Mouse (Mus musculus) adrenal gland, adult (tissue): ENCODE data around the gene Slc13a2.

Source experiments
- DNase-seq, 2 experiments: peaks; one replicate each; pipeline ENCODE4 v3.0.0; 2022 to 2023; ENCODE audit warnings: low spot score in 1 of 2; ENCODE audit not compliant: inconsistent age in 2 of 2

Slc13a2 gene

DNA sequence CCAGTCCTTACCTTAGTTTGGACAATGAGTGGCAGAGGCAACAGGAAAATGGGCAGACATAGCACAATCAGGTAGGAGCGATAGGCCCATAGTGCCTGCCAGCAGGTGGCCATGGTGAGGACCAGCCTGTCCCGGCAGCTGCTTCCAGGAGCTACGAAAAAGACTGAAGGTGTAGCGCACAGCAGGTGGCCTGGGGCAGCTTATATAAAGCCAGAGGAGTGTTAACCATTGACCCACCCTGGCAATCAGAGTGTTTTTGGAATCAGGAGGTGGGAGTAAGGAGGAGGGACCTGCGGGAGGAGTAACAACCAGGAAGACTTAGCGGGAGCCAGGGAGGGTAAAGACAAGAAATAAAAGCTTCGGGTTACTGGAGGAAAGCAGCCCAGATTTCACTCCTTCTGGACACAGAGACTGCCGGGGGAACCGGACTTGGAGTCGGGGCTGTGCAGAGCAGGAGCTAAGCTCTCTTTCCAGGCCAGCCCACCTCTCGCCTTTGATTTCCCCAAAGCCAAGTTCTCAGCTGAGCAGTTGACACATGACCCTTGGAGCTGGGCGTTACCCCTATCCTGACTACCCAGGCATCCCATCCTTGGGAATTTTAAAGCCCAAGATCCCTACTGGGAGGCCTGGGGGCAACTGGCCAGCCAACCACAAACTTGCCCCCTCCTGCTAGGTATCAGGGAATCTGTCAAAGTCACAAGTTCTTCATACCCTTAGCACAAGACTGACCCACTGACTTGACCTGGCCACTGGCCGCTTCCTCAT, at the start of gene Slc13a2:
Gene Slc13a2, minus strand, starts transcription at position 163 of the 765 bp plus-strand sequence.
- DNase-seq = no peak

DNA sequence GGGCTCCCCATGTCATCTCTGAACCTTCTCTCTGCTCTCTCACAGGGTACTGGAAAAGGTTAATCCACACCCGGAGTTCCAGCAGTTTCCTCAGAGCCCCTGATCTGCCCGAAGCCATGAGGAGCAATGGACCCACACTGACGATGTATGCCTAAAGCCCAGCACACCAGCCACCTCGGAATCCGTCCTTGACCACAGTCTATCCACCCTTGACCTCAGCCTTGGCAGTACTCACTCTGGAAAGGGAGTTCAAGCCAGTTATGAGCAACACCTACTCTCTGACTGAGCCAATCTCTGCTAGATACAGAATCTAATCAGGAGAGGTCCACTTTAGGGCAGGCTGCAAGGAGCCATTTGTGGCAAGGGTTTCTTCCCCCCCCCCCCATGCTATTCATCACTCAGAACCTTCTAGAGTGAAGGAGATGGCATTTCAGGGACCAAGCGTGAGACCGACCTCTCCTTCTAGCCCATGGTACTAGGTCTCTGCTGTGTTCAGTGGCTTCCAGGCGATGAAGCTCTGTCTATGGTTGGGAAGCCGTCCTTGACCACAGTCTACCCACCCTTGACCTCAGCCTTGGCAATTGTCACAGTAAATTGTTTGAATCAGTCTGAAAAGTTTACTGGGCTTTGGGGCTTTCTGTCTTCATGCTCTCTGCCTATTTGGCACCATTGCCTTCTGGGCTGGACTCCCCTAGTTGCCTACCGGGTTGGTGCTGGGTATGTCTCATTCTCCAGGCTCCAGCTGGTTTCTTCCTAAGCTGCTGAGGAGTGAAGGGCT, 49.5 kb upstream of the Slc13a2 start:
- DNase-seq = peak; percentile 70 to 79

DNA sequence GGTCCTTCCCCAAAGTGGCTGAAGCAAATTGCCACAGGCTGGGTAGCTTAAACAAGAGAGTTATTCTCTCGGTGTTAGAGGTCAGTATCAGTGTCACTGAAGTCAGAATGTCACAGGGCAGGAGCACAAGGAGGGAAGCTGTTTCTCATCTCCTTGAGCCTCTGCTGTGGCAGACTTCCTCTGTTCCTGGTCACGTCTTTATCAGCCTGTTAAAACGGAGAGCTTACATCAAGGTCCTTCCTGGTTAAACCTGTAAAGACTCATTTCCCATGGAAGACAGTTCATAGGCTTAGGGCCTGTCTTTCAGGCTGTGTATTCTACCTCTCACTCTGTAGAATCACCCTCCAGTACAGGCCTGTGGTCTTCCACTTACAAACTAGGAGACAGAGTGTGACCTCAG, 45.9 kb upstream of the Slc13a2 start:
- no peak for DNase-seq

DNA sequence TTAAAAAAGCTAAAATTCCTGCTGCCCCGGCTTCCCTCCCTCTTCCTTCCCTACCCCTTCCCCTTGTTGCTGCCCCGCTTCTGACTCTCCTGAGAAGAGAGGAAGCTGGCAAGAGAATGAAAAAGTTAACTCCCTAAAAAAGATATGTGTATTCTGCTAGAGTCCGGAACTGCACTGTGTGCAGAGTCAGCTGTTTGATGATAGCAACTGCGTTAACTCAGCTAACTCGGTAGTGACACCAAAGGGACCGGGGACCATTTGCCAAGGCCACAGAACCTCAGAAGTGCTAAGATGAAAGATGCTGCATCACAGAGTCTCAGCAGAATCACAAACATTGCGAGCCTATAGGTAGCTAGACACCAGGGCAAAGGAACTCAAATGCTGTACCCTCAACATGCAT, 45.5 kb upstream of the Slc13a2 start:
- no peak for DNase-seq

DNA sequence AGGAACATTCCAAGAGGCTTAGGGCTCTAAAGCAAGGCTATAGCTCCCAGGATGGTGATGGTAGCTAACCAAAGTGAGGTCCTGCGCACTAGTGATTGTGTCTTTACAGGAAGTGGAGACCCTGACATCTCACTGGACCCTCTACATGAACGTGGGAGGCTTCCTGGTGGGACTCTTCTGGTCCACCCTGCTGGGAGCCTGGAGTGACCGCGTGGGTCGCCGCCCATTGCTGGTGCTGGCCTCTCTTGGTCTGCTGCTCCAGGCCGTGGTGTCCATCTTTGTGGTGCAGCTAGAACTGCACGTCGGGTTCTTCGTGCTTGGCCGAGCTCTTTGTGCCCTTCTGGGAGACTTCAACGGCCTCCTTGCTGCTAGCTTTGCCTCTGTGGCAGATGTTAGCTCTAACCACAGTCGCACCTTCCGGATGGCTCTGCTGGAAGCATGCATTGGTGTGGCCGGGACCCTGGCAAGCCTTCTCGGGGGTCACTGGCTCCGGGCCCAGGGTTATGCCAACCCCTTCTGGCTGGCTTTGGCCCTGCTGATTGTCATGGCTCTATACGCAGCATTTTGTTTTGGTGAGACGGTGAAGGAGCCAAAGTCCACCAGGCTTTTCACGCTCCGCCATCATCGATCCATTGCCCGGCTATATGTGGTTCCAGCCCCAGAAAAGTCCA, 44.4 kb upstream of the Slc13a2 start:
- no peak for DNase-seq

DNA sequence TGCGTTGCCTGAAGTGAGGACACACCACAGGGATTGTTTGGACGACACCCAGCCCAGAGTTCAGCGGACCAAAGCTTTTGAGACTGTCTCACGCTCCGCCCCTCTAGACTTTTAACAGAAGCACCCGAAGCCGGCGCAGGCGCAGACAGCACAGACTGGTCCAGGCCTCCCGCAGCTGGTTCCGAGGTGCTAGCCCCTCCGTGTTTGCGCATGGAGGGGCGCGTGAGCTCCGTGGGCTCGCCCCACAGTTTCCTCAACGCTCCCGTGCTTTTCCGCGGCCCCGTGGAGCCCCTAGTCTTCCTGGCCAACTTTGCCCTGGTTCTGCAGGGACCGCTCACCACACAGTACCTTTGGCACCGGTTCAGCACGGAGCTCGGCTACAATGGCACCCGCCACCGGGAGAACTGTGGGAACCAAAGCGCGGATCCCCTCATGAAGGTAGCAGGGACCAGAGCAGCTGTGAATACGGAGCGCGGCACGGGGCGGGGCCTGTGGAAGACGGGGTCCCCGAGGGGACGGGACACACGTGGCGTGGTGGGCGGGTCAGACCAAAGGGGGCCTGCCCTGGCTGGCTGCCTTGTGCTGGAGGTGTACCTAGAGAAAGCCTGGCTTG, 43.7 kb upstream of the Slc13a2 start, which contains the start of gene Slc46a1:
Gene Slc46a1, plus strand, starts transcription at position 130 of the 613 bp plus-strand sequence.
- peak; percentile 93 to 96 for DNase-seq

DNA sequence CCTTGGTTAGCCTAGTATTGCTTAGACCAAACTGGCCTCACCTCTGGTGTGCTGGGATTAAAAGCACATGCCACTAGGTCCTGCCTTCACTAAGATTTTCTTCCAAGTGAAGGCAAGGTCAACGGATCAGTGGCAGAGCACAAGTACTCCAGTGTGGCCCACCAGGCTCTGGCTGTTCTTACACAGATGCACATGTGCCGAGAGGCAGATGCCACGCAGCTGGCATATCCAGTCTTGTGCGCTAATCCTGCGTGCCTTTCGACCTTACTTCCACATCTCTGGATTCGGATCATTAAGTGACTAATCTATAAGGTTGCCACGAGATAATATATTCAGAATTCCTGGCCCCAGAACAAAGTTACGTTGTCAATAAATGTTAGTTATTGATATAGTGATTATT, 43.1 kb upstream of the Slc13a2 start:
- DNase-seq = no peak

DNA sequence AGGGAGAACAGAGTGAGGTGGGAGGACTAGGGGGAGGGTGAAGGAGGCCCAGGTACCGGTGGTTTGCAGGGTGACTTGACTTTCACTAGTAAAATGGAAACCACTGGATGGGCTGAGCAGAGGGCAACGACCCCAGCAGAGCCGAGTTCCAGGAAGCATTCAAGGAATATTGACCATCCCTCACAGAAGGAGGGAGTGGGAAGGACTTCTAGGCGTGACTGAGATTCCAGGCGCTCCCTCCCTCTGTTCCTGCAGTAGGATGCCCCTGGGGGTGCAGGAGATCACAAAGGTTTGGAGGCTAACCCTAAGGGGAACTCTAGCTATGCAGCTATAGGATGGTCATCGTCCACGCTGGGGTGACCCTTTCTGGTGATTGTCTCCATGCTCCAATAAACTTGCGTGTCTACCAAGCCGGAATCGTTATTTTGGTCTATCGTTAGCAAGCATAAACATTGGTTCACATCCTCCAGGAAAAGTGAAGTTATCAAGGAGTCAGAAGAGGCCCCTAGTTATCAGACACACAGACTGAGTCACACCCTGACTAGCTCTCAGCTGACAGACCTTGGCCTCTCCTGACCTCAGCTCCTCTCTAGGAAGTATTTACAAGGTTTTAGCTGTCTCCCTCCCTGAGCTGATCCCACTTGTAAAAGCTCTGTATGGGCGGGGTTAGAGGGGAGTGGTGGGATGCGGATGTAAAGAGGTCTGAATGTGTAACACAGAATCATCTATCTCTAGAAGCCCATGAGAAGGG, 41.4 kb upstream of the Slc13a2 start:
- peak; percentile 60 to 81 for DNase-seq

DNA sequence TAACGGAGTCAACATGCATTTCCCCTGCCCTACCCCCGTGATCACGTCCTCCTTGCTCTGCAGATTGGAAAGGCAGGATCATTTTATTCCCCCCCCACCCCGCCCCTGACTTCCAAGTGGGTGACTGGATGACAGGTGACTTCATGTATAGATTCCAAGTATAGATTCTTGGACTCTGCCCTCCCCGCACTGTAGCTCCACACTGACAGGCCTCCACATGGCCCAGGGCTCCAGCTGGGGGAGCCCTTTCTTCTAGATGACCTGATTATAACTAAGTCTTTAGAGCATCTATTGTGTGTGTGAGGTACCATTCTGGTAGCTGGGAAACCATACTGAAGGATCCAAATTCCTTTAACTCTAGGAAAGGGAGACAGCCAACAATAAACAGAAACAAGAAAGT, 40.7 kb upstream of the Slc13a2 start:
- DNase-seq = no peak

DNA sequence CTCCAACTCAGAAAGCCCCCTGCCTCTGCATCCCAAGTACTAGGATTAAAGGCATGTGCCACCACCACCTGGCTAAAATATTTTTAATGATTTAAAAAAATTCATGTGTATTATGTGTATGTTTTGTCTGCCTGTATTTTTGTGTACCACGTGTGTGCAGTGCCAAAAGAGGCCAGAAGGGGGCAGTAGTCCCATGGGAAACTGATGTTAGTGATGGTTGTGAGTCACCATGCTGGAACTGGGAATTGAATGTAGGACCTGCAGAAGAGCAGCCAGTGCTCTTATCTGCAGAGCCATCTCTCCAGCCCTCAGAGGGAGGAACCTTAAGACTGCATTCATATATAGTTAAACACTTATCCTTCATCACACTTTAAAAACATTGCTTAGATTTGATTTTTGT, 39.9 kb upstream of the Slc13a2 start:
- DNase-seq = no peak

DNA sequence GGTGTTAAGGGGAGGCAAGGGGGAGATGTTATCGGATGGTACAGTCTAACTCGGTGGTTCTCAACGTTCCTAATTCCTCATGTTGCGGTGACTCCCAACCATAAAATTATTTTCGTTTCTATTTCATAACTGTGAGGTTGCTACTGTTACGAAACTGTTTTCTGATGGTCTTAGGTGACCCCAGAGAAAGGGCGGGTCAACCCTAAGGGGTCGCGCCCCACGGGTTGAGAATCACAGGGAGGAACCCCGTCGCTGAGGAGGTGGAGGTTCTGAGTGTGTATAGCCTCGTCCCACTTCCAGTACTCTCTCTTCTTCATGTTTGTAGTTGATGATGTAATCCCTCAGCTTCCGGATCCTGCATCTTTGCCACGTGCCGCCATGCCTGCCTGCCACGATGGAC, 36.7 kb upstream of the Slc13a2 start:
- no peak for DNase-seq

DNA sequence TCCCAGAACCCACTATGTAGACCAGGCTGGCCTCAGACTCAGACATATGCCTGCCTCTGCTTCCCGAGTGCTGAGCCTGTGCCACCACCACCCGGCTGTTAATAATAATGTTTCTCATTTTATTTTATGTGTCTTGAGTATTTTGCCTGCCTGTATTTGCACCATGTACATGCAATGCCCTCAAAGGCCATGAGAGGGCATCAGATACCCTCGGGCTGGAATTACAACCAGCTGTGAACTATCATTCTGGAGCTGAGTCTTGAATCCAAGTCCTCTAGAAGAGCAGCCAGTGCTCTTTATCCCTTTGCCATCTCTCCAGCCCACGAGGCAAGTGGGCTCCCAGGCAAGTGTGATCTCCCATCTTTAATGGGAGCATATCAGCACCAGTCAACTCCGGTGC, 33.3 kb upstream of the Slc13a2 start:
- DNase-seq = peak; percentile 62 to 88

DNA sequence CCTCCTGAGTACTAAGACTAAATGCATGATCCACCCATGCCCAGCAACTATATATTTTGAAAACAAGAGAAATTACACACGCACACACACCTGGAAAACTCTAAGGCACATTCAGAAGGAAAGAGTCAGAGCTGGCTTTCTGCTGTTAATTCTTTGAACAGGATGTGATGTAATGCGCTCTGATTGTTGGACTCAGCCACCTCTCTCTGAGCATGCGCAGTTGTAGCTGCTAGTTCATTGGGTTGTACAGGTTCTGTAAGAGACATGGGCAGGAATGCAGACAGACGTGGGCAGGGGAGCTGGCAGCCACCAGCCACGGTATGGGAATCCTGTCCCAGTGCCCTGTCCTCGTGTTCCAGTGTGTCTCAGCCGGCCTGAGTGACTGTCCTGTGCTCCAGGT, 32.3 kb upstream of the Slc13a2 start:
- DNase-seq = no peak

DNA sequence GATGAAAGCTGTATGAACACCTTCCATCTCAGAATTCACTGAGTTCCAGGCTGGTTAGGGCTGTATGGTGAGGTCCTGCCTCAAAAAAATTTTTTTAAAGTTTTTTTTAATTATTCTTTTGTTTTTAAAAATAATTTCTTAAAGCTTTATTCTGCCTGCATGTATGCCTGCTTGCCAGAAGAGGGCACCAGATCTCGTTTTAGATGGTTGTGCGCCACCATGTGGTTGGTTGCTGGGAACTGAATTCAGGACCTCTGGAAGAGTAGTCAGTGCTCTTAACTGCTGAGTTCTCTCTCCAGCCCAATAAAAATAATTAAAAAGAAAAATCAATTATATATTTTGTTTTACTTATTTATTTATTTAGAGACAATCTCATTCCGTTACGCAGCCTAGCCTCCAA, 31.7 kb upstream of the Slc13a2 start:
- DNase-seq = peak; percentile 62 to 87

DNA sequence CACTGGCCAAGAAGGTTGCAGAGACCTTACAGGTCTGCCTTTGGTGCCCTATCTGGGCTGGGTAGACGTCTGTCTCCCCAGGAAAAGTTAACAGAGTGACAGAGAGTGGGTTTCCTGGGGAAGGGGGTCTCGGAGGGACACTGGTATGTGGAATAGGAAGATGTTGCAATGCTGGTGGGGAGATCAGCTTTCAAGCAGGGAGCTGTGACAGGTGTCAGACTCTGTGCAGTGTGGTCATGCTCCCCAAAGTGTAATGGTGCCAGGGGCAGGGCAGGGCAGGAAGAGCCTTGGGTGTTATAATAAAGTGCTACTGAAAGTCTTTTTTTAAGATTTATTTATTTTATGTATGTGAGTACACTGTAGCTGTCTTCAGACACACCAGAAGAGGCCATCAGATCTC, 28.3 kb upstream of the Slc13a2 start:
- no peak for DNase-seq

DNA sequence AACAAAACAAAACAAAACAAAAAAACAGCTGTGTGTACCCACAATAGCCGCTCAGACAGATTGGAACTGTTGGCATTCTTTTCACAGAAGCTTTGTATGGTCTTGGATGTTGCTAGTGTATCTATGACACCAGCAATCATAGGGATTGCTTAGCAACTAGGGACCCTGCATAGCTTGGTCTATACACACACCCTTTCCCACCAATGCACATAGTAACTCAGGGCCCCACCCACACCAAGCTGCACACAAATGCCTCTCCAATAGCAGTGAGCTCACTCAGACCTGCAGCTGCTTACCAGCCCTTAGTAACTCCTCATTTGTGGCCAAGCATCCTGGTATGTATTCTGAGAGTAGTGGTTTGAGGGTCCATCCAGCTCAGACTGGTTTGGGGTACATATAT, 26.2 kb upstream of the Slc13a2 start:
- no peak for DNase-seq

DNA sequence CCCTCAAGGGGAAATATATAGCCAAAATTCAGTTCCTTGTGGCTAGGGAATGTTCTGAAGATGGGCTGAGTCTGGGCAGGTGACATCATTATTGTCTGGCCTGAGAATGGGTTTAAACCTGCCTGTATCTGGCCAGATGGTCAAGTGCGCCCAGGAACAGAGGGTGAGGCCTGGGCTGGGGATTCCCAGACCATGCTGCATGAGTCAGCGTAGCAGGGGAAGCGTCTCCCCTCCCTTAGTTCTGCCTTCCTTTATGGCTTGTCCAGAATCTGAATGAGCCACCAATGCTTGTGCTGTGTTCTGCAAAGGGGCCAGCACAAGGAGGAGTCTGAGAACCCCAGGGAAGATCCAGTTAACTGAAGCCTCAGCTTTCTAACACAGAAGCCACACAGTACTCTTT, 25.2 kb upstream of the Slc13a2 start:
- DNase-seq = peak in 1 of 2 experiments; percentile 45

DNA sequence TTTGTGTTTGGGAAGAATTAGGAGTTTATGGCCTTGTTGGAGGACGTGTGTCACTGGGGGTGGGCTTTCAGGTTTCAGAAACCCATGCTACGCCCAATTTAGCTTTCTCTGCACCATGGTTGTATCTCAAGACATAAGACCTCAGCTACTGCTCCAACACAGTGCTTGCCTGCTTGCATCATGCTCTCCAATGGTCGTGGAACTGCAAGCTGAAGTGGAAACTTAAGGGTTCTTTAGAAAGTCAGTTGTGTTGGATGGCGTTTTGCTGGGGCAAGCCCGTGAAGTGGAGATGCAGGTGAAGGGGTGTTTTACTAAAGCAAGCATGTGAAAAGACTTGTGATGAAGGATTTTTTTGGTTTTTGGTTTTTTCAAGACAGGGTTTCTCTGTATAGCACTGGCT, 21.1 kb upstream of the Slc13a2 start:
- no peak for DNase-seq

DNA sequence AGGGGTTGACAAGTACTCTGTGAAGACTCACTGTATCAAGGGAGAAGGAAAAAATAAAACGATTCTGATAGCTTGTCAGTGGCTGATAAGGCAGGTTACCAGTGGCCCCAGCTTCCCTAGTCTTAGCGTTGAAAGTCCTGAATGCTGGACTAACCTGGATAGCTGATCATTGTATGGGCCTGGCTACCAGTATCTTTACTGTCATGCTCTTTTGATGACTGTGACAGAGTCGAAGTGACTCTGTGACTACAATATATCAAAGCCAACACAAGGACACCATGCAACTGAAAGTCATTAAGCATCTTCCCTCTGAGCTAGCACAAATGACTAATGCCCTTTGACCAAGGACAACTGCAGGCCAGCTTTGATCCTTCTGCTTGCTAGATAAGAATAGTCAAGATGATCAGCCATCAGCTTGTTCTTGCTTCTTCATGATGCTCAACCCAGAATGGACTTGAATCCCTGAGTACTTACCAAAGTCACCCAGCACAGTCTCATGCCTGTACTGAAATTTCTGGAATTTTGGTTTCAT, 16.4 kb upstream of the Slc13a2 start:
- DNase-seq = peak; percentile 80 to 89

DNA sequence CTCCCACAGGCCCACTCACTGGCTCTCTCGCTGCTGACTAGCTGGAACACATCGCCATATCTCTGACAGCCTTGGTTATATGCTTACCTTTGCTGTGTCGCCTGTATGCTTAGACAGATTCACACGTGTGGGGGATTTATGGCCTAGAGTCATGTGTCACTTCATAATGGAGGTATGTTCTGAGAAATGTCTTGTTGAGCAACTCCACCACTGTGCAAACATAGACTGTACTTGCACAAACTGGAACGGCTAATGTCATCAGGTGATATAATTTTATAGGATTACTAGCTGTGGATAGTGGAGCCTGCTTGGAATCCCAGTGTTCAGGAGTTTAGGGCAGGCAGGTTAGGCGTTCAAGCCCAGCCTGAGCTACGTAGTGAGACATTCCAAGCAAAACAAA, 15.2 kb upstream of the Slc13a2 start:
- no peak for DNase-seq
